Mouse (Mus musculus): ENCODE results near the gene Synj1.

The Synj1 gene

GRCm38 (mm10) chr16:91009942-91010529 is 1.1 kb downstream of the Synj1 start:
- peak; percentile 41 to 43 for DNase-seq

- no peak for DNase-seq
Observed at GRCm38 (mm10) chr16:91004915-91005538, 6.1 kb downstream of the Synj1 start.

GRCm38 (mm10) chr16:91001098-91001497 is 10.0 kb downstream of the Synj1 start:
- DNase-seq, result no peak

GRCm38 (mm10) chr16:90999827-91000226 is 11.3 kb downstream of the Synj1 start:
- DNase-seq, result no peak

- DNase-seq, result no peak
Observed at GRCm38 (mm10) chr16:90997822-90998221, 13.3 kb downstream of the Synj1 start.

- no peak for DNase-seq
Observed at GRCm38 (mm10) chr16:90996327-90997243, 14.5 kb downstream of the Synj1 start.

GRCm38 (mm10) chr16:90995498-90995897 is 15.6 kb downstream of the Synj1 start:
- no peak for DNase-seq

- DNase-seq, result peak; percentile 17 to 24
Observed at GRCm38 (mm10) chr16:90995023-90995422, 16.1 kb downstream of the Synj1 start.

GRCm38 (mm10) chr16:90989162-90989561 is 21.9 kb downstream of the Synj1 start:
- no peak for DNase-seq

GRCm38 (mm10) chr16:90988665-90989064 is 22.4 kb downstream of the Synj1 start:
- DNase-seq, result no peak

- DNase-seq, result no peak
Observed at GRCm38 (mm10) chr16:90988039-90988438, 23.1 kb downstream of the Synj1 start.

GRCm38 (mm10) chr16:90971004-90971403 is 40.1 kb downstream of the Synj1 start:
- DNase-seq, result no peak

GRCm38 (mm10) chr16:90966241-90966640 is 44.9 kb downstream of the Synj1 start:
- no peak for DNase-seq

GRCm38 (mm10) chr16:90964302-90964701 is 46.8 kb downstream of the Synj1 start:
- DNase-seq, result no peak

- no peak for DNase-seq
Observed at GRCm38 (mm10) chr16:90963866-90964265, 47.2 kb downstream of the Synj1 start.

GRCm38 (mm10) chr16:90963231-90963630 is 47.9 kb downstream of the Synj1 start:
- no peak for DNase-seq

- no peak for DNase-seq
Observed at GRCm38 (mm10) chr16:90958301-90959085, 52.6 kb downstream of the Synj1 start.

- DNase-seq, result no peak
Observed at GRCm38 (mm10) chr16:90955494-90955893, 55.6 kb downstream of the Synj1 start.

GRCm38 (mm10) chr16:90953770-90954169 is 57.3 kb downstream of the Synj1 start:
- no peak for DNase-seq

- no peak for DNase-seq
Observed at GRCm38 (mm10) chr16:90953147-90953546, 58.0 kb downstream of the Synj1 start.

- DNase-seq, result no peak
Observed at GRCm38 (mm10) chr16:90950354-90950963, 60.6 kb downstream of the Synj1 start.

GRCm38 (mm10) chr16:90946977-90947376 is 64.1 kb downstream of the Synj1 start:
- DNase-seq, result no peak

All from cerebellum, postnatal 14 days (tissue).